Mouse (Mus musculus) gastrocnemius, postnatal 25 days (tissue): ENCODE data around the gene Zfp296. TPM values are rescaled to one million over a fixed set of nuclear protein-coding genes. Genes with fewer than 3 reads are reported as not detected.
"Not testable (repeated sequence)": the region's sequence is repeated elsewhere in the genome, so short reads cannot be mapped to it uniquely, and the experiment has no call there.

ENCODE experiments used
- DNase-seq: peaks from one replicate; pipeline ENCODE4 v3.0.0; 2022
- total RNA-seq, 2 experiments: library from RNA; stranded (reverse); gene quantifications; 1 replicate in 1 of 2; 2 replicates in 1 of 2; pipeline ENCODE4 v1.2.3; 2021

Gene Zfp296
- total RNA-seq, 2 experiments from 2014 or later: 0.28 to 0.40 TPM

- DNase-seq: peak; percentile 8
Observed at GRCm38 (mm10) chr7:19562643-19563410, 14.3 kb upstream of the Zfp296 start, which contains the start of gene Ppp1r37. TSS of gene Ppp1r37 (minus strand) at chr7:19563076.

DNA sequence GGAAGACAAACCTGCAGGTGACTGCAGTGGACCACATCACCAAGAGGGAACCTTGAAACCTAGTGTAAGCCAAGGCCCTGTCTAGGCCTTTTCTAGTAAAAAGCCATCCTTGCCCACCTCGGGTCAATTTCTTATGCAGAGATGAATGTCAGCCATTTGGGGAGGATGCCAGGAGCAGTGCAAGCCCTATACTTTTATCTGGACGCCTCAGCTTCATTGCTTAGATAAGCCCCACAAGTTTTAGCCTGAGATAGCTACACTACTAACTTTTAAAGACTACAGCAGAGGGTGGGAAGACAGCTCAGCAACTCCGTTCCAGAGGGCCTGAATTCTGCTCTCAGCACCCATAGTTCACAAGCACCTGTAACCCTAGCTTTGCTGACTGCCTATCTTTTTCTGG lies 13.2 kb upstream of the Zfp296 start:
- no peak for DNase-seq

DNA sequence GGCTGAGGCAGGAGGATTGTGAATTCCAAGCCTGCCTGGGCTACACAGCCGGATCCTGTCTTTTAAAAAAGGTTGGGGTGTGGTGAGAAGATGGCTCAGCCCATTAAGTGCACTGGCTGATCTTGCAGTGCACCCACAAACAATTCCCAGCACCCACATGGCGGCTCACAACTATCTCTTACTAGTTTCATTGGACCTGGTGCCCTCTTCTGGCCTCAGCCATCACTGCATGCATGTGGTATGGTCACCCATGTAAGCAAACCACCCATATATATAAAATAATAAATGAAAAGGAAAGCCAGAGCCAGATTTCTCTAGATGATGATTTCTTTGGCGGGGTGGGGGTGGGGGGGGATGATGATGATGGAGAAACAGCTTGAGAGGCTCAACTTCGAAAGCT lies 12.6 kb upstream of the Zfp296 start:
- DNase-seq: no peak

DNA sequence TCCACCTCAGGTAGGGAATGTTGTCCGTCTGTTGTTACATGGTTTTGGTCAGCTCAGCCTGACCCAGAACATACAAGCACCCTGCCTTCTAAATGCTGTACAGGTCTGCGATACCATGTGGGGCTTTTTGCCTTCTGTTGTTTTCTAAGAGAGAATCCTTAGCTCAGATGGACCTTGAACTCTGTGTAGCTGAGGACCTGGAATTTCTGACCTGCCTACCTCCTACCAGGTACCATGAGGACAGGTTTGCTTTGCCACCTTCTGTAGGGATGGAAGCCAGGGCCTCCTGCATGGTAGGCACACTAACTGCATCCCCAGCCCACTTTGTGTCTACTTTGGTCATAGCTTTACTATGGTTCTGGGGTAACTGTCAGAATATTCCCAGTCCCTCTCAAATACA lies 11.3 kb upstream of the Zfp296 start:
- DNase-seq: no peak

DNA sequence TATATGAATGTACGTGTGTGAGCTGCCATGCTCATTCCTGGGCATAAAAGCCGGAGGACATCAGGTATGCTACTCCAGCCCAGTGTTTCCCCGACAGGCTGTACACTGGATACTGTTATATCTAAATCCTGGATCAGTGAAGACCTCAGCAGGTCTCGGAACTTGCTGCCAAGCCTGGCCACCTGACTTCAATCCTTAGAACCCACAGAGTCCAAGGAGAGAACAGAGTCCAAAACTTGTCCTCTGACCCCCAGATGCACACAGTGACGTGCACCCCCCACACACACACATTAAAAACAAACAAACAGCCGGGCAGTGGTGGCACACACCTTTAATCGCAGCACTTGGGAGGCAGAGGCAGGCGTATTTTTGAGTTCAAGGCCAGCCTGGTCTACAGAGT lies 9.7 kb upstream of the Zfp296 start:
- DNase-seq: no peak

GRCm38 (mm10) chr7:19569647-19570046 lies 7.4 kb upstream of the Zfp296 start:
- no peak for DNase-seq

GRCm38 (mm10) chr7:19572926-19573775 lies 3.9 kb upstream of the Zfp296 start:
- peak; percentile 82 for DNase-seq

DNA sequence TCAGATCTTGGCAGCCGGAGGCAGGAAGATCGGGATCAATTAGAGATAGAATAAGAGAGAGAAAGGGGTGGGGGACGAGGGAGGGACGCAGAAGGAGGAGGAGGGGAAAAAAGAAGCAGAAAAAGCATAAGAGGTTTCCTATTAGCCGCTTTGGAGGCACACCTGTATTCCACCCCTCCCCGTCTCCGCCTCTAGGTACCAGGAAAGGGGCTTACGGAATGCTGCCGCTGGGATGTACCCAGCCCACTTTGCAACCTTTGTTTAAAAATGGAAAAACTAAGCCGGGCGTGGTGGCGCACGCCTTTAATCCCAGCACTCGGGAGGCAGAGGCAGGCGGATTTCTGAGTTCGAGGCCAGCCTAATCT lies 3.3 kb upstream of the Zfp296 start:
- no peak for DNase-seq

DNA sequence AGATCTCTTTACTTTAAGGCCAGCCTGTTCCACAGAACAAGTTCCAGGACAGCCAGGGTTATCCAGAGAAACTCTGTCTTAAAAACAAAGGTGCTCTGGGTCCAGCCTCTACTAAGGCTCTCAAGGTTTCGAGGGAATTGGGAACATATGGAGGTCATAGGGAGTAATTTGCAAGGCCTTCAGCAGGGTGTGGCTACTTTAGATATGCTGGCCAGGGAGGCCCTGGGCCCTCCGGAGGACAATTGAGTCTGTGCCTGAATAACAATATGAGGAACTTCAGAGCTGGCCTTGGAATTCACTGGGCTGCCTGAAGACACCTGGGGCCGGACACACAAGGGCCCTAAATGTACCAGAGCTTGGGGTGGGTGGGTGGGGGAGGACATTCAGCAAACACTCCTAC lies 1.5 kb upstream of the Zfp296 start:
- no peak for DNase-seq

DNA sequence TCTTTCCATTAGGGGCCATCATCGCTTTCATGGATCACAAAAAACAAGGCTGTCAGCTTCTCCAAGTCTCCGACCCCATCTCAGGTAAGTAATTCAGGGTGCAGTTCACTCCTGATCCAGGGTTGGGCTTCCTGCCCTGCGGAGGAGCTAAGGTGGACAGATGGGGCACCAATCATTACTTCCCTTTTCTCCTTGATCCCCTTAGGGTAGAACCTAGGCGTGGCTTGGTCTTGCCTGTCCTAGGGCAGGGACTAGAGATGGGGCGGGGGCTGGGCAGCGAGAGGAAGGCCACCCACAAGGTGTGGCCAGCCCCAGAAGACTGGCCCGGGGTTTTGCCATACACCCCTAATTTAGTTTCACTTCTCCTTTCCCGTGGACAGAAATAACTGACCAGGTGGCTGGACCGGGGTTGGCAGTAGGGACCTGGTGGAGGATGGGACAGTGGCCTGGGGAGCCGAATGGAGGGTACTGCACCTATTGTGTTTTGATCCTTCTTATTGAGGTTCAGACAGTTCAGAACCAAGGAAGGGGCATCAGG lies 859 bp downstream of the Zfp296 start:
- DNase-seq: no peak

DNA sequence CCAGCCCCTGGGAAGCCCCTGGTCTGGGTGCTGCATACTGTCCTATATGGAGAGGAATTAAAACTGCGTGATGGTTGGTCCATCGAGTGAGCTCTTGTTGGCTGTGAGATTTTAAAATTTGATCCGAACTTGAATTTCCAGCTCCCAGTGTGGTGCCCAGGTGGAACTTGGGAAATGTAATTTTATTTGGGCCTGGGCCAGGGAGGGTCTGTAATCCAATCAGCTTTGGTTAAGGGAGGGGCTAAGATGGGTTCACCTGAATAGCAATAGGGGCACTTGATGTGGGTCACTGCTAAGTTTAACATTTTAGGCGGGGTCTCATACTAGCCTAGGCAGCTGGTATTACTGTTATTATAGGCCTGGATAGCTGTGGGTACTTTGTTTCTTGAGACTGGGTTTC lies 1.3 kb downstream of the Zfp296 start:
- no peak for DNase-seq

GRCm38 (mm10) chr7:19579751-19580150 lies 2.7 kb downstream of the Zfp296 start:
- no peak for DNase-seq

DNA sequence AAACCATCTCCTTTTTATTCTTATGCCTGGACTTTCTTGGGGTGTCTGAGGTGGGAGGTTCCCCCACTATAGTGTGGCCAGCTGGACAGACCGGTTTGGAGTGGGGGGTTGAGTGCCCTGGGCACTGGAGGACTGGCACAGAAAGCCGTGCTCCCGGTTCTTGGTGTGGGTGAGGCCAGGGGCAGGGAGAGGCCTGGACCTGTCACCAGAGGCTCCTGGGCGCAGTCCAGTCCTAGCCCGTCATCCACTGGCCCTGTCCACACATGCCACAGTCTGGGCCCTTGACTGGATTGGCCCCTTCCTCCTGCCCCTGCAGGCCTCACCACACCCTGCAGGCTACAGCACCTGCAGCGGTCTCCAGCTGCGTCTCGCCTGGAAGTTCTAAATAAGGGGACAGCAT lies 3.5 kb downstream of the Zfp296 start:
- DNase-seq: no peak

GRCm38 (mm10) chr7:19586269-19586668 lies 9.2 kb downstream of the Zfp296 start:
- no peak for DNase-seq

- DNase-seq: no peak
Observed at GRCm38 (mm10) chr7:19589207-19589606, 12.1 kb downstream of the Zfp296 start.

GRCm38 (mm10) chr7:19589917-19590316 lies 12.8 kb downstream of the Zfp296 start:
- no peak for DNase-seq

DNA sequence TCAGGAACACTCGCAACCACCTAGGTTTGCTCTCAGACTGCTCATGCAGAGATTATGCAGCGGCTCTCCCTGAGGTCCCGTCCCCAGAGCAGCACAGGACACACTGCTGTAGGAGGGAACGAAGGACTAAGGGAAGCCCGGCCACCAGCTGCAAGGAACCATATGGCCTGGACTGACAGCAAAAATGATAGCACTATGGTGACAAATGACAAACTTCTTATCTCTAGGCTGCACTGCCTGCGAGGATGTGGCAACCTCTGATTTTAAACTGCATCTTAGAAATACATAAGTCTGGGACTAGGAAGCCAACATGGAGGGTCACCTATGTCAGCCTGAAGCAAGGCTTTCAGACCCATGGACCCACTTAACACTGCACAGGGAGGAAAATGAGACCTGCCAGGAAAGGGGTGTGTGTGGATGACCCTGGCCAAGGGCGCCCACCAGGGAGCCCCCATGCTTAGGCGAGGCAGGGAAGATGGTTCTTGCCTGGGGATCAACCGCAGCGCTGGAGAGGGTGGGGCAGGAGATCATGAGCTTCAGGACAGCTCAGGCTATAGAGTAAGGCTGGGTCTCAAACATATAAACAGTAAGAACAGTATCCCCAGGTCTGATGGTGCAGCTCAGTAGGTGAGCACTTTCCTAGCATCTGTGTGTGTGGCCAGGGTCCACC lies 16.1 kb downstream of the Zfp296 start:
- no peak for DNase-seq

DNA sequence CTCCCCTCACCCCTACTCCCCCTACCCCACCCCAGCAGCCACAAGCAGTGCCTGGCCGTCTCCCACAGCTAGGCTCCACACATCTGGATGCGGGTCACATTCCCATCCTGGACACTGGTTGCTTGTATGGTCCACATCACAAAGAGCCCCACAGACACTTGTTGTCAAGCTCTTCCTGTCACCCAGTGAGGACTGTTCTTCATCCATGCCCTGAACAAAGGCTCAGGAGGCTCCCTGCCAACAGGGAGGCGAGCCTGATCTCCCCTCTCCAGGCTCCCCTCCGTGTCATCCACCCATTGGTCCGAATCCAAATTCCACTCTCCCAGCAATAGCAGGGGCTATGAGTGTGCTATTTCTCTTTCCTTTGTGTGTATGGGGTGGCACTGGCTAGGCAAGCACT lies 23.5 kb downstream of the Zfp296 start:
- no peak for DNase-seq

DNA sequence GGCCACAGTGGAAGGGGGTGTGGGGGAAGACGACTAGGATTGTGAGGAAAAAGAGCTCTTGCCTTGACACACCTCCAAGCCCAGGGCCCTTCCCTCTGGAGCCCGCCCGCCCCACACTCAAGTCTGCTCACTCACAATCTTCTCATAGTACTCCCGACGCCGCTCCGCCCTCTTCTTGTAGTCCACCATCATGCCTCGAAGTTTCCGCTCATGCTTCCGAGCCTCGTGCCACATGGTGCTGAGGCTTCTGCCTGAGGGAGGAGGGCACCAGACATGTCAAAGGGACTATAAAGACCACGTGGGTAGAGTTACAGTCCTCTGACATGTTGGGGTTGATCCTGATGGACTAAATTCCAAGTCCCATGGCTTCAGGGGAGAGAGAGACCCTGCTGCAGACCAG lies 26.0 kb downstream of the Zfp296 start:
- DNase-seq: no peak

GRCm38 (mm10) chr7:19603849-19604605 lies 26.9 kb downstream of the Zfp296 start, which contains the start of gene Clasrp:
TSS of gene Clasrp (minus strand) at chr7:19604486.
- peak; percentile 95 for DNase-seq

DNA sequence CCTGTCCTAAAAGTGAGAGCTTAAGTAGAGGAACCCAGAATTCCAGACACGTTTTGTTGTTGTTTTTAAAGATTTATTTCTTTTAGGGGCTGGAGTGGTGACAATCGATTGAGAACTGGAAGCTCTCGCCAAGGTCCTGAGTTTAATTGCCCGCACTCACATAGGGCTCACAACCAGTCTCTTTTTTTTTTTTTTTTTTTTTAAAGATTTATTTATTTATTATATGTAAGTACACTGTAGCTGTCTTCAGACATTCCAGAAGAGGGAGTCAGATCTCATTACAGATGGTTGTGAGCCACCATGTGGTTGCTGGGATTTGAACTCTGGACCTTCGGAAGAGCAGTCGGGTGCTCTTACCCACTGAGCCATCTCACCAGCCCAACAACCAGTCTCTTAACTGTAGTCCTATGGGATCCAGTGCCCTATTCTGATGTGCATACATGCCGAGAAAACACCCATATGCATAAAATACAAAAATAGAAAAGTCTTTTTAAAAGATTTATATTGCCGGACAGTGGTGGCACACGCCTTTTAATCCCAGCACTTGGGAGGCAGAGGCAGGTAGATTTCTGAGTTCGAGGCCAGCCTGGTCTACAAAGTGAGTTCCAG lies 27.6 kb downstream of the Zfp296 start:
- not testable (repeated sequence) for DNase-seq
